Mouse (Mus musculus) forebrain, postnatal 0 days (tissue): ENCODE measurements around the gene Hoxb5. TPM values are rescaled to one million over a fixed set of nuclear protein-coding genes. Genes with fewer than 3 reads are reported as not detected.

ENCODE experiments used
- ATAC-seq: fragments of 200-750 bp; cut with Nextera tagmentation; 2 replicates; pipeline ENCODE4 v1.8.0; 2017; ENCODE audit warnings: mild to moderate bottlenecking, moderate library complexity
- DNase-seq: peaks from one replicate; pipeline ENCODE4 v3.0.0-alpha.2; 2015
- H3K27ac ChIP-seq: fragments of 300-500 bp; sonication (generic); 2 replicates; pipeline ENCODE4 v1.5.1; 2014; ENCODE audit warnings: low read depth, mild to moderate bottlenecking, antibody characterized with exemption, low read length, moderate library complexity, mixed read lengths
- H3K27me3 ChIP-seq: fragments of 300-500 bp; sonication (generic); 2 replicates; pipeline ENCODE4 v1.6.1; 2014; ENCODE audit warnings: mild to moderate bottlenecking, low read length, mixed read lengths; ENCODE audit not compliant: insufficient read depth
- H3K36me3 ChIP-seq: fragments of 300-500 bp; sonication (generic); 2 replicates; pipeline ENCODE4 v1.6.1; 2014; ENCODE audit warnings: mild to moderate bottlenecking, moderate library complexity; ENCODE audit not compliant: insufficient read depth
- H3K4me1 ChIP-seq: fragments of 300-500 bp; sonication (generic); 2 replicates; pipeline ENCODE4 v1.6.1; 2014; ENCODE audit warnings: antibody characterized with exemption; ENCODE audit not compliant: insufficient read depth
- H3K4me2 ChIP-seq: fragments of 300-500 bp; sonication (generic); 2 replicates; pipeline ENCODE4 v1.6.1; 2014; ENCODE audit warnings: low read depth, mild to moderate bottlenecking, moderate library complexity
- H3K4me3 ChIP-seq: fragments of 300-500 bp; sonication (generic); 2 replicates; pipeline ENCODE4 v1.5.1; 2014; ENCODE audit warnings: low read depth, low read length, mixed read lengths
- H3K9ac ChIP-seq: fragments of 300-500 bp; sonication (generic); 2 replicates; pipeline ENCODE4 v1.6.1; 2014; ENCODE audit warnings: mild to moderate bottlenecking
- H3K9me3 ChIP-seq: fragments of 300-500 bp; sonication (generic); 2 replicates; pipeline ENCODE4 v1.6.1; 2016; ENCODE audit warnings: low read length
- CTCF ChIP-seq: sonication (generic); IDR thresholded peaks from 2 replicates; pipeline ENCODE4 v1.5.1; 2016; ENCODE audit warnings: antibody characterized with exemption, control low read depth, low read depth
- WGBS: fragments of 180-500 bp; shearing (Covaris S2); extraction: QIAGEN DNeasy Blood & Tissue Kit; methylation state at CpG from one replicate; pipeline ENCODE4 v1.1.7; 2014; 5-methylcytosine and 5-hydroxymethylcytosine counted together
- polyA plus RNA-seq: library from polyadenylated mRNA; unstranded; fragments of >200 nt; fragmentation: Nextera tagmentation; extraction: Ambion mirVana; gene quantifications from 2 replicates; pipeline ENCODE4 v1.2.1, GENCODE M21; 2015
- total RNA-seq: library from RNA; depleted of rRNA; stranded (reverse); fragments of >200 nt; gene quantifications from 2 replicates; pipeline ENCODE4 v1.2.3, GENCODE M21; 2014

The Hoxb5 gene
- total and polyA plus RNA-seq, 2 experiments from 2014 or later: not detected

DNA sequence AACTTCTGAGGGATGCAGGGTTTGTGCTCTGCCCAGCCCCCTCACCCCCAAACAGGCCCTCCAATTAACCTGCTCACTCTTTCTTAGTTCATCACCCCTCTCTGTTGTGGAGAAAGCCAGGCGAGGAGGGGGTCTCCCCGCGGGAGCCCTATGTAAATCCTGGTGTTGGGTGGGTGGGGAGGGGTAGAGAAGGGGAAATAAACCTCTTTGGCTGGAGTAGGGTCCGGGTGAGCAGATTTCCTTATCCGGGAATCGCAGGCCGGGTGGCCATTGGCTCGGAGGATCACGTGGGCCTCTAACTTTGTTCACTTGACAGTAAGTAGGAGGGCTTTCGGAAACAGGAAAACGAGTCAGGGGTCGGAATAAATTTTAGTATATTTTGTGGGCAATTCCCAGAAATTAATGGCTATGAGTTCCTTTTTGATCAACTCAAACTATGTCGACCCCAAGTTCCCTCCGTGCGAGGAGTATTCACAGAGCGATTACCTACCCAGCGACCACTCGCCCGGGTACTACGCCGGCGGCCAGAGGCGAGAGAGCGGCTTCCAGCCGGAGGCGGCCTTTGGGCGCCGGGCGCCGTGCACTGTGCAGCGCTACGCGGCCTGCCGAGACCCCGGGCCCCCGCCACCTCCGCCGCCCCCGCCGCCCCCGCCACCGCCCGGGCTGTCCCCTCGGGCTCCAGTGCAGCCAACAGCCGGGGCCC is 15.4 kb downstream of the Hoxb5 start:
- no peak overlapping the region for H3K9ac ChIP-seq
- under 1% methylated on average over 34 of the region's 45 CpGs for WGBS
- H3K4me2 ChIP-seq: peak overlapping the region; percentile 10; the same call in 1 of the 2 replicates
- no peak overlapping the region for H3K4me3 ChIP-seq
- DNase-seq (no peak), ATAC-seq (no peak)
- H3K9me3 ChIP-seq: no peaks in the 10 kb centered on the region
- peaks cover 99% of the 10 kb centered on the region for H3K27me3 ChIP-seq
- no peaks in the 10 kb centered on the region for H3K36me3 ChIP-seq
- H3K27ac ChIP-seq: no peak overlapping the region
- no peak for TF ChIP-seq CTCF
- H3K4me1 ChIP-seq: no peaks in the 10 kb centered on the region

DNA sequence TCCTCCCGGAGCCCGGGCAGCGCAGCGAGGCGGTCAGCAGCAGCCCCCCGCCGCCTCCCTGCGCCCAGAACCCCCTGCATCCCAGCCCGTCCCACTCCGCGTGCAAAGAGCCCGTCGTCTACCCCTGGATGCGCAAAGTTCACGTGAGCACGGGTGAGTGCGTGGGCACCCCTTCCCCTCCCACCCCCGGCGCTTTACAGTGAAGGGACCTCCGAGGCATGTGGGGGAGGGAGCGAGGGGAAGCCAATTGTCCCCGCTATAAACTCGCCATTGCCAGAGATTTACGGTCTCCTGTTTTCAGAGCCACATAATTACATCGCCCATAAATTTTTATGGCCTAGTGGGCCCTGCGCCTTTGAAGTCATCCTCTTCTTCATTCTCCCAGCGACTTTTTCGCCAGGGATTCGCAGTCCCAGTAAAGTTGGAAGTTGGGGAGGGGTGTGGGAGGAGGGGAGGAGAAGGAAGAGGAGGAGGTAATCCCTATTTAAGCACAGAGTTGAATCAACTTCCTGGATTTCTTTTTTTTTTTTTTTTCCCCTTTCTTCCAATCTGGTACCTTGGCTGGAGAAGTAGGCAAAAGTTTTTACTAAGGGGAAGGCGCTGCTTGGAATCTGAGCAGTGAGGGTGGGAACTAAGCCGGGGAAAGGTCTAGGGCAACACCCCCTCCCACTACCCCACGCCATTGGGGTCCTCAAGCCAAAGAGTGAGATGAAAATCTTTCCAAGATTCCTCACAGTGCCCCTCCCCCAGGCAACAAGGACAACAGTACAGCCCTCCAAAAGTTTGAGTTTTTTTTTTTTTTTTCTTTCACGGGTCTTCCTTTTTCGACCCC is 16.2 kb downstream of the Hoxb5 start:
- H3K27ac ChIP-seq: no peak overlapping the region
- no peak overlapping the region for H3K4me3 ChIP-seq
- WGBS: under 1% methylated on average over 26 of the region's 34 CpGs

DNA sequence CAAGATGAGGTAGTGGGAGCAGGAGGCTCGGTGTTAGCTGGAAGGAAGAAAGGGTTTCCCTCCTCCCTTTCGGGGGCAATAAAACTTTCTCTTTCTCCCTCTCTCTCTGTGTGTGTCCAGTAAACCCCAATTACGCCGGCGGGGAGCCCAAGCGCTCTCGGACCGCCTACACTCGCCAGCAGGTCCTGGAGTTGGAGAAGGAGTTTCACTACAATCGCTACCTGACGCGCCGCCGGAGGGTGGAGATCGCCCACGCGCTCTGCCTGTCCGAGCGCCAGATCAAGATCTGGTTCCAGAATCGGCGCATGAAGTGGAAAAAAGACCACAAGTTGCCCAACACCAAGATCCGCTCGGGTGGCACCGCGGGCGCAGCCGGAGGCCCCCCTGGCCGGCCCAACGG is 16.8 kb downstream of the Hoxb5 start:
- 2% methylated on average over 29 of the region's 29 CpGs for WGBS
- no peak for TF ChIP-seq CTCF
- H3K27me3 ChIP-seq: peaks cover 99% of the 10 kb centered on the region
- H3K9ac ChIP-seq: no peak overlapping the region
- H3K9me3 ChIP-seq: no peaks in the 10 kb centered on the region
- no peak overlapping the region for H3K27ac ChIP-seq
- DNase-seq (no peak), ATAC-seq (no peak)
- H3K4me2 ChIP-seq: no peak overlapping the region
- no peaks in the 10 kb centered on the region for H3K4me1 ChIP-seq
- no peak overlapping the region for H3K4me3 ChIP-seq
- H3K36me3 ChIP-seq: no peaks in the 10 kb centered on the region

More for the DNA sequence above, 16.2 kb downstream of the Hoxb5 start:
- H3K4me2 ChIP-seq: peak overlapping the region; percentile 10; the same call in 1 of the 2 replicates
- no peak for TF ChIP-seq CTCF
- no peaks in the 10 kb centered on the region for H3K9me3 ChIP-seq
- no peak overlapping the region for H3K9ac ChIP-seq
- ATAC-seq (no peak), DNase-seq (no peak)
- H3K4me1 ChIP-seq: no peaks in the 10 kb centered on the region
- H3K36me3 ChIP-seq: no peaks in the 10 kb centered on the region
- peaks cover 99% of the 10 kb centered on the region for H3K27me3 ChIP-seq

DNA sequence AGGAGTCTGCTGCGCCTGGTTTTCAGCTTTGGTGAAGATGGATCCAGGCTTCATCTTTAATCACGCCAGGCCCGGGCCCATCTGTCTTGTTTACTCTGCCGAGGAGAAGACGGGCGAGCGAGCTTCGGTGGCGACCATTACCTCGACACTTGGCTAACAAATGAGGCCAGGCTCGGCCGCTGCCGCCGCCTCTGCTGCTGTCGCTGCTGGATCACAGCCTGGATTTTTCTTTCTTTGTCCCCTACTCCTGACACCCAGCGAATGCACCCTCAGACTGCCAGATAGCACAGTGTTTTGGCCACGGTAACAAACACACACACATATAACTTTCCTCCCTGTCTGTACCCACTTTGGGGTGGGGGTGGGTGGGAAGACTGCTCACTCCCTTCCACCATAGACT is 17.6 kb downstream of the Hoxb5 start:
- Histone ChIP-seq H3K27me3 (peaks cover 99% of the 10 kb centered on the region), H3K9ac (no peak overlapping the region)
- under 1% methylated on average over 17 of the region's 17 CpGs for WGBS

DNA sequence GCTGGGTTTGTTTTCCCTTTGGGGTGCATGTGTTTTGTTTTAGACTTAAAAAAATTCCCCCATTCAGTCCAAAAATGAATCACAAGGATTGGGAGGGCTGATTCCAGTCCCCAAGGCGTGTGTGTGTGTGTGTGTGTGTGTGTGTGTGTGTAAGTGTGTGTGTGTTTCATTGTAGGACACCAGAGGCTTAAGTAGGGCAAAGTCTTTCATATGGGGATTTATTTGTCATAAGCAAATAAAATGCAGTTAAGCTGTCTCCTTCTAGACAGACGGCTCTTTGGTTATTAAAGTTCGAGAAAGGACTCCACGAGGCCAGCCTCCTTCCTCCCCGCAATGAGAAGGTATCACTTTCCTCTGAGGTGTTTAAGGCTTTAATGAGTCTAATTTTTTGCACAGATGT is 18.7 kb downstream of the Hoxb5 start:
- ATAC-seq (no peak), DNase-seq (no peak)
- Histone ChIP-seq H3K27ac (no peak overlapping the region), H3K36me3 (no peaks in the 10 kb centered on the region), H3K27me3 (peaks cover 99% of the 10 kb centered on the region), H3K4me3 (no peak overlapping the region), H3K9ac (no peak overlapping the region), H3K9me3 (no peaks in the 10 kb centered on the region), H3K4me2 (no peak overlapping the region), H3K4me1 (no peaks in the 10 kb centered on the region)
- WGBS: 5% methylated on average over 5 of the region's 5 CpGs
- TF ChIP-seq CTCF: no peak

More for the DNA sequence above, 17.6 kb downstream of the Hoxb5 start:
- H3K4me1 ChIP-seq: no peaks in the 10 kb centered on the region
- ATAC-seq: no peak
- H3K4me2 ChIP-seq: no peak overlapping the region
- no peak for TF ChIP-seq CTCF
- H3K36me3 ChIP-seq: no peaks in the 10 kb centered on the region
- H3K9me3 ChIP-seq: no peaks in the 10 kb centered on the region
- H3K27ac ChIP-seq: no peak overlapping the region
- no peak overlapping the region for H3K4me3 ChIP-seq
- DNase-seq: no peak

DNA sequence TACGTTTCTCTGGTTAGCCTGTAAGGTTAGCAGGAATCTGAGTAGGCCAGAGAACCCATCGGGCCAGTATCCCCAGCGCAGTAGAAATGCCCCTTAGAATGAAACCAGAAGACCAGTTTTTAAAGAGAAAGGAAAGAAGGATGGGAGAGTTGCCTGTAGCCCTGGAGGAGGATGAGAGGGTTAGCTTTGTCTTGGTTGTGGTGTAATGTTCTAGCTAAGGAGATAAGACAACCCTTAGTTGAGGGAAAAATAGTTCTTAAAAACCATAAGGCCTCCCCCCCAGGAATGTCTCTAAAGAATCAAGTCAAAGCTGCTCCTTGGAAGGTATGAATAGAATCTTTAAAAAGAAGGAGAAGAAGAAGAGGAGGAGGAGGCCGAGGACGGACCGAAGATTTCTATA is 19.6 kb downstream of the Hoxb5 start:
- no peak for DNase-seq
- no peaks in the 10 kb centered on the region for H3K9me3 ChIP-seq
- WGBS: 6% methylated on average over 6 of the region's 6 CpGs
- H3K4me3 ChIP-seq: no peak overlapping the region
- no peak for ATAC-seq
- no peak overlapping the region for H3K27ac ChIP-seq
- no peaks in the 10 kb centered on the region for H3K36me3 ChIP-seq
- TF ChIP-seq CTCF: no peak
- no peak overlapping the region for H3K9ac ChIP-seq
- no peaks in the 10 kb centered on the region for H3K4me1 ChIP-seq
- no peak overlapping the region for H3K4me2 ChIP-seq
- H3K27me3 ChIP-seq: peaks cover 100% of the 10 kb centered on the region

DNA sequence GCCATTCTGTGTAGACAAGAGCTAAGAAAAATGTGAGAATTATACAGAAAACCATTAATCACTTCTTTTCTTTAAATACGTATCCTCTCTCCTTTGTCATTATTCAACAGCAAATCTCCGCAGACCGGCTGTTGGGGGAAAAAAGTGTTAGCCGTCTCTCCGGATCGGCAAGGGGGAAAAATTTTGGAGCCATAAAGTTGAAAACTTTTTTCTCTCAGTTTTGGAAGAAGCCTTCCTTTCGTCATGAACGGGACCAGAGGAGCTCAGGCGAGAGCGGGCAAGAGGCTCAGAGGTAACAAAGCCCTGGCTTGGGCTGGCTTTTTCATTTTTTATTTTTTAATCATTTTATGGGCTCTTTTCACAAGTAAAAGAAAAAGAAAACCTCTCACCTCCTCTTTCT is 20.0 kb downstream of the Hoxb5 start, which contains the start of gene Hoxb3:
Hoxb3 (plus strand) TSS at position 173 of the 400 bp plus-strand sequence.
- H3K27ac ChIP-seq: no peak within 1 kb of the TSS
- H3K9ac ChIP-seq: no peak within 1 kb of the TSS
- whole genome bisulfite sequencing: 4% methylated on average over 10 of the region's 10 CpGs

More for the DNA sequence above, 20.0 kb downstream of the Hoxb5 start, which contains the start of gene Hoxb3:
- H3K9me3 ChIP-seq: no peaks in the 10 kb centered on the region
- no peaks in the 10 kb centered on the region for H3K36me3 ChIP-seq
- peaks cover 100% of the 10 kb centered on the region for H3K27me3 ChIP-seq
- ATAC-seq (no peak), DNase-seq (no peak)
- H3K4me2 ChIP-seq: no peak within 1 kb of the TSS
- no peak within 1 kb of the TSS for H3K4me3 ChIP-seq
- no peak for TF ChIP-seq CTCF
- H3K4me1 ChIP-seq: no peaks in the 10 kb centered on the region
